Mouse (Mus musculus) lung, adult 2 months (tissue): ENCODE data around the gene Arih2.

Experiments used
- CTCF ChIP-seq: fragments of 200-500 bp; IDR thresholded peaks from 2 replicates; pipeline ENCODE4 v1.5.1; 2011; ENCODE audit warnings: mild to moderate bottlenecking, low read length, control low read depth; ENCODE audit not compliant: insufficient read depth
- POLR2A ChIP-seq: fragments of 200-500 bp; IDR thresholded peaks from 2 replicates; pipeline ENCODE4 v1.6.1; 2011; ENCODE audit warnings: low read depth, mild to moderate bottlenecking, control low read depth, low read length, borderline replicate concordance; ENCODE audit errors: extremely low read depth

DNA sequence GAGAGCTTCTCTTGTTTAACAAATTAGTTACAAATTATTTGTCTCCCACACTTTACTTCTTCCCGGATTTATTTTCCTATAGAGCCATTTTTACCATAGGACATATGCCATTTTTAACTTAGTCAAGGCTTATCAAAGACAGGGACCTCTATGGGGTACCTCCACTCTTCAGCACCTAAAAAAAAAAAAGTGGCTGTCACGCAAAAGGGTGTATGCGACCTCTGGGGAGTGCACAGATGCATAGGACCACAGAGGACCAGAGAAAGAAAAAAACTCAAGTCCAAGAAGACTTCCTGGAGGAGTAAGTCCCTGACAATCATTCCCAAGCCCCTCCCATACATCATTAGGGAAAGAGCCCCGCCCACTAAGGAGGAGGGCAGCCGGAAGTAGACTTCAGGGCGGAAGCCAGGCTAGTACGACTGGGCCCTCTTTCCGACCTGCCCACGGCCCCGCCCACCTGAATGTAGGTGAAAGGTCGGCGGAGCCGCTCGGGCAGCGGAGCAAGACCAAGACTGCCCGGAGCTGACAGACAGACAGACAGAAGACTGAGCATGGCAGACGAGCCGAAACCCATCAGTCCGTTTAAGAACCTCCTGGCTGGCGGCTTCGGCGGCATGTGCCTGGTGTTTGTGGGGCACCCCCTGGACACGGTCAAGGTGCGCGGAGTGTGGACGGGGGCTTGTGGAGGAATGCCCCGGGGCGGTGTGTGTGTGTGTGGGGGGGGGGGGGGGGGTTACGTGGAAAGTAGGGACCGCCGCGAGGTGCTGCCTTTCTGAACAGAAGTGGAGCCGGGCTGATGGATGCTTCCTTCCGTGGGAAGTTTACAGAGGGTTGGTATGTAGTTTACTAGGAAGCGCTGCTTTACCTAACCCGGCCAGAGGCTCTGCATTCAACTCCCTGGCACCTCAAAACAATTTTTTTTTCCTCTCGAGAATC is 12.8 kb upstream of the Arih2 start, which contains the start of gene Slc25a20:
- no peak for TF ChIP-seq CTCF
- TF ChIP-seq POLR2A: peak; percentile 49; the same call in 1 of the 2 replicates
